Mouse (Mus musculus) adipose tissue, adult 10 weeks (tissue): ENCODE results near the gene Capza3. TPM values are rescaled to one million over a fixed set of nuclear protein-coding genes. Genes with fewer than 3 reads are reported as not detected.

Source experiments
- polyA plus RNA-seq: library from polyadenylated mRNA; stranded (reverse); fragments of 350-450 nt; fragmentation: Illumina TruSeq; extraction: RNeasy Lipid Tissue Mini Kit (QIAGEN cat#74804); gene quantifications from one replicate; pipeline ENCODE4 v1.2.3, GENCODE M21; 2014; ENCODE audit warnings: low read depth, low replicate concordance

The Capza3 gene
- 5.3 TPM for polyA plus RNA-seq

DNA sequence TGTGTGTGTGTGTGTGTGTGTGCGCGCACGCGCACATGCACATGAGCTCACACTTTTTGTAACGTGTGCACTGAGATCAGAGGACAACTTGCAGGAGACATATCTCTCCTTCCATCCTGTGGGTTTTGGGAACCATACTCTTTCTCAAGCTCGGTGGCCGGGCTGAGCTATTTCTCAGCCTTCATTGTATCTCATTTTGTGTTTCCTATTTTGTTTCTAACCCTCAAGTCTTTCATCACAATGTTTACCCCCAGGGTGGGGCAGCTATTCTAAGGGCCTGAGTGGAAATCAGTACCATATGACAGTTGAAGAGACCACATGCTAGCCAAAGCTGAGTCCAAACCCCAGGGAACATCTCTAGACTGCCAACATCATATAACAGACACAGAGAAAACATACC, at the start of gene Capza3:
Gene Capza3 (plus strand): TSS at position 301 of the 400 bp plus-strand sequence.

DNA sequence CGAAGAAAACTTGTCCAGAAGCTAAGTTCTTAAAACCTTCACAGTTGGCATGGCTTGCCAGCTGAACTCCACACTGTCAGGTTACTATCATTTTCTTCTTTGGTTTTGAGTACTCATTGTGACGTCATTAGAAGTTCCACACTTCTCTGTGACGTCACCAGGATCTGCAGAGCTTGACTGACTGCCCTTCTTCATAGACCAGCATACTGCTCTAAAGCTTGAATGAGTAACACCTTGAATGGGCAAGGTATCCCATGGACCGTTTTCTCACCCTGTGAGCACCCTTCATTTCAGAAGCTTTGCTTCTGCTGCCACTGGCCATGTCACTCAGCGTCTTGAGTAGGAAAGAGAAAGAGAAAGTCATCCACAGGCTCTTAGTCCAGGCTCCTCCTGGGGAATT, 305 bp downstream of the Capza3 start, which contains the start of gene Plcz1:
Gene Plcz1 (minus strand): TSS at position 101 of the 400 bp plus-strand sequence.

Other genes starting within 250 kb of the Capza3 start
- 3.8 TPM for gene Plcz1, start 205 bp downstream of the Capza3 start, polyA plus RNA-seq